ENCODE assay signal across 18 mouse cellular contexts in genomic region chr6:4798382-4798781, GRCm38 (mm10). TPM values are rescaled to one million over a fixed set of nuclear protein-coding genes. Genes with fewer than 3 reads are reported as not detected.
DNase-seq lines count a peak whose midpoint lies in the region; ATAC-seq and TF ChIP-seq lines count a peak whose summit lies in the region.
"Had no signal": no experiment of that assay in that cellular context is flagged by ENCODE, and none has a peak within 500 bp of the region (broad histone marks: within the 10 kb centered on the region; RNA-seq: fewer than 3 reads in every experiment).

No protein-coding gene starts in this region.

- TF ChIP-seq CTCF in lung, embryonic 14.5 days (IDR thresholded peaks at IDR 0.05; ENCODE audit: low read depth): no peak
- TF ChIP-seq CTCF in lung, adult 2 months (IDR thresholded peaks at IDR 0.05; ENCODE audit: insufficient read depth, low read length): no peak
- TF ChIP-seq CTCF in midbrain, postnatal 0 days (IDR thresholded peaks at IDR 0.05): no peak

- ATAC-seq in heart, embryonic 11.5 days (replicated peaks; ENCODE audit: insufficient number of reproducible peaks, low FRiP score, low TSS enrichment): no peak
- no peak for ATAC-seq in lung, embryonic 14.5 days (ENCODE audit: insufficient read depth)
- ATAC-seq in granulocyte monocyte progenitor cell, adult 5-6 weeks (replicated peaks; ENCODE audit: poor library complexity, severe bottlenecking): peak; percentile 94
- ATAC-seq in midbrain, postnatal 0 days (ENCODE audit: low FRiP score): no peak
- no peak for ATAC-seq in forebrain, embryonic 11.5 days (replicated peaks; ENCODE audit: low FRiP score)
- ATAC-seq: forebrain, embryonic 14.5 days; hindbrain, postnatal 0 days had no signal

- no peaks in the 10 kb centered on the region for H3K9me3 ChIP-seq in heart, embryonic 11.5 days (replicated peaks; ENCODE audit: control insufficient read depth, low read length)
- H3K9me3 ChIP-seq in lung, embryonic 14.5 days (ENCODE audit: low read depth, low read length): no peaks in the 10 kb centered on the region
- H3K9me3 ChIP-seq in midbrain, postnatal 0 days (ENCODE audit: low read length): no peaks in the 10 kb centered on the region
- H3K9me3 ChIP-seq in forebrain, embryonic 11.5 days (ENCODE audit: control insufficient read depth, low read length): no peaks in the 10 kb centered on the region
- H3K9me3 ChIP-seq: limb, embryonic 13.5 days; liver, embryonic 15.5 days; midbrain, embryonic 12.5 days; neural tube, embryonic 13.5 days had no signal

- DNase-seq in heart, postnatal 25 days (ENCODE audit: low spot score): no peak
- peak; percentile 26 for DNase-seq in lung, embryonic 14.5 days
- no peak for DNase-seq in lung, adult 2 months
- no peak for DNase-seq in midbrain, postnatal 0 days (ENCODE audit: low spot score)
- no peak for DNase-seq in forebrain, embryonic 11.5 days (ENCODE audit: low spot score)
- DNase-seq: cerebellum, adult 9-10 months; gastrocnemius, postnatal 14 days; kidney, adult 11 months; lung, postnatal 4 days; thymus, postnatal 25 days had no signal

- no peak overlapping the region for H3K4me3 ChIP-seq in heart, embryonic 11.5 days (ENCODE audit: low read depth, low read length)
- H3K4me3 ChIP-seq in lung, embryonic 14.5 days (ENCODE audit: low read depth, low read length): no peak overlapping the region
- no peak overlapping the region for H3K4me3 ChIP-seq in lung, adult 2 months (replicated peaks; ENCODE audit: extremely low read depth, low read depth, low read length)
- no peak overlapping the region for H3K4me3 ChIP-seq in midbrain, postnatal 0 days (ENCODE audit: low read depth, low read length)
- H3K4me3 ChIP-seq in forebrain, embryonic 11.5 days (ENCODE audit: low read depth, low read length): no peak overlapping the region
- H3K4me3 ChIP-seq: limb, embryonic 13.5 days; liver, embryonic 15.5 days; midbrain, embryonic 12.5 days; neural tube, embryonic 13.5 days had no signal

- no peaks in the 10 kb centered on the region for H3K36me3 ChIP-seq in heart, embryonic 11.5 days (ENCODE audit: control insufficient read depth, insufficient read depth, low read length)
- no peaks in the 10 kb centered on the region for H3K36me3 ChIP-seq in lung, embryonic 14.5 days (ENCODE audit: insufficient read depth)
- H3K36me3 ChIP-seq in midbrain, postnatal 0 days (ENCODE audit: insufficient read depth, low read length): no peaks in the 10 kb centered on the region
- no peaks in the 10 kb centered on the region for H3K36me3 ChIP-seq in forebrain, embryonic 11.5 days (ENCODE audit: control insufficient read depth, insufficient read depth, low read length)
- H3K36me3 ChIP-seq: limb, embryonic 13.5 days; liver, embryonic 15.5 days; midbrain, embryonic 12.5 days; neural tube, embryonic 13.5 days had no signal

- 57% methylated on average over 2 of the region's 2 CpGs for WGBS in heart, embryonic 11.5 days (ENCODE audit: insufficient replicate concordance)
- WGBS in lung, embryonic 14.5 days: 34% methylated on average over 2 of the region's 2 CpGs
- 16% methylated on average over 2 of the region's 2 CpGs for WGBS in lung, adult 2 months
- 90% methylated on average over 2 of the region's 2 CpGs for WGBS in midbrain, postnatal 0 days
- 85% methylated on average over 2 of the region's 2 CpGs for WGBS in forebrain, embryonic 11.5 days

- no peak overlapping the region for H3K9ac ChIP-seq in heart, embryonic 11.5 days (ENCODE audit: low read depth, low read length)
- H3K9ac ChIP-seq in lung, embryonic 14.5 days: no peak overlapping the region
- H3K9ac ChIP-seq in midbrain, postnatal 0 days (replicated peaks; ENCODE audit: low read length, poor library complexity, severe bottlenecking): no peak overlapping the region
- no peak overlapping the region for H3K9ac ChIP-seq in forebrain, embryonic 11.5 days (ENCODE audit: low read length)
- H3K9ac ChIP-seq: limb, embryonic 13.5 days; liver, embryonic 15.5 days; midbrain, embryonic 12.5 days; neural tube, embryonic 13.5 days had no signal

- no peak overlapping the region for H3K4me2 ChIP-seq in heart, embryonic 11.5 days
- no peak overlapping the region for H3K4me2 ChIP-seq in lung, embryonic 14.5 days
- H3K4me2 ChIP-seq in midbrain, postnatal 0 days (ENCODE audit: low read depth, low read length, poor library complexity, severe bottlenecking): no peak overlapping the region
- H3K4me2 ChIP-seq in forebrain, embryonic 11.5 days (ENCODE audit: low read depth, low read length, severe bottlenecking): no peak overlapping the region
- H3K4me2 ChIP-seq: limb, embryonic 13.5 days; liver, embryonic 15.5 days; midbrain, embryonic 12.5 days; neural tube, embryonic 13.5 days had no signal

- H3K27ac ChIP-seq in heart, embryonic 11.5 days (ENCODE audit: low read depth, low read length): 0 out of 2 replicates have a peak overlapping the region, but pooled peaks have one; percentile 24
- no peak overlapping the region for H3K27ac ChIP-seq in lung, embryonic 14.5 days (ENCODE audit: low read depth)
- H3K27ac ChIP-seq in midbrain, postnatal 0 days (ENCODE audit: low read depth, low read length): no peak overlapping the region
- H3K27ac ChIP-seq in forebrain, embryonic 11.5 days (ENCODE audit: low read depth, low read length): no peak overlapping the region
- H3K27ac ChIP-seq: hindbrain, postnatal 0 days; limb, embryonic 13.5 days; liver, embryonic 15.5 days; midbrain, embryonic 12.5 days; neural tube, embryonic 13.5 days had no signal

- H3K27me3 ChIP-seq in heart, embryonic 11.5 days (ENCODE audit: control insufficient read depth, insufficient read depth, low read length): no peaks in the 10 kb centered on the region
- H3K27me3 ChIP-seq in lung, embryonic 14.5 days (ENCODE audit: insufficient read depth, low read length): no peaks in the 10 kb centered on the region
- H3K27me3 ChIP-seq in midbrain, postnatal 0 days (ENCODE audit: insufficient read depth, low read length): no peaks in the 10 kb centered on the region
- no peaks in the 10 kb centered on the region for H3K27me3 ChIP-seq in forebrain, embryonic 11.5 days (ENCODE audit: control insufficient read depth, insufficient read depth, low read length)
- H3K27me3 ChIP-seq: limb, embryonic 13.5 days; liver, embryonic 15.5 days; midbrain, embryonic 12.5 days; neural tube, embryonic 13.5 days had no signal

- intact Hi-C loops in heart, postnatal 25 days (cut with DNase I): no loop called here

- no peak for TF ChIP-seq POLR2A in lung, adult 2 months (IDR thresholded peaks at IDR 0.05; ENCODE audit: borderline replicate concordance, extremely low read depth, low read depth, low read length)

- no peaks in the 10 kb centered on the region for H3K4me1 ChIP-seq in heart, embryonic 11.5 days (ENCODE audit: control insufficient read depth, insufficient read depth, low read length)
- H3K4me1 ChIP-seq in lung, embryonic 14.5 days (ENCODE audit: insufficient read depth): no peaks in the 10 kb centered on the region
- no peaks in the 10 kb centered on the region for H3K4me1 ChIP-seq in lung, adult 2 months (ENCODE audit: control insufficient read depth, insufficient read depth, low read length)
- no peaks in the 10 kb centered on the region for H3K4me1 ChIP-seq in midbrain, postnatal 0 days (ENCODE audit: insufficient read depth, low read length)
- no peaks in the 10 kb centered on the region for H3K4me1 ChIP-seq in forebrain, embryonic 11.5 days (replicated peaks; ENCODE audit: control insufficient read depth, insufficient read depth, low read length)
- H3K4me1 ChIP-seq: liver, embryonic 15.5 days; midbrain, embryonic 12.5 days; neural tube, embryonic 13.5 days had no signal

RNA-seq across cellular contexts. Expression of gene Peg10, which starts 51.3 kb away (rescaled TPM):
- 9.1 and 11.6 TPM in 2 replicates for polyA plus RNA-seq in heart, embryonic 11.5 days (2014; fragmentation: Nextera tagmentation; extraction: Ambion mirVana)
- 1 to 10 TPM; 1.2 TPM for total RNA-seq in heart, postnatal 25 days (2021)
- 4.0 and 4.3 TPM in 2 replicates for polyA plus RNA-seq in lung, embryonic 14.5 days (2014; fragmentation: Nextera tagmentation; extraction: Ambion mirVana)
- polyA plus RNA-seq in lung, adult 2 months (2012; rRNA removed): 1.0 and 1.3 TPM in 2 replicates
- not detected in 2 replicates for total RNA-seq in granulocyte monocyte progenitor cell, adult 5-6 weeks (2014; fragmentation: Nextera tagmentation)
- total RNA-seq in granulocyte monocyte progenitor cell, adult 5-6 weeks (2017): 0.04 and 0.15 TPM in 2 replicates
- 55.9 and 62.9 TPM in 2 replicates for total RNA-seq in midbrain, postnatal 0 days (2014; rRNA removed)
- polyA plus RNA-seq in midbrain, postnatal 0 days (2015; fragmentation: Nextera tagmentation; extraction: Ambion mirVana): 4.7 and 6.7 TPM in 2 replicates
- polyA plus RNA-seq in forebrain, embryonic 11.5 days (2014; fragmentation: Nextera tagmentation; extraction: Ambion mirVana): 17.5 and 19.0 TPM in 2 replicates

RNA-seq across cellular contexts. Expression of gene Sgce, which starts 51.4 kb away (rescaled TPM):
- polyA plus RNA-seq in heart, embryonic 11.5 days (2014; fragmentation: Nextera tagmentation; extraction: Ambion mirVana): 52.7 and 56.2 TPM in 2 replicates
- total RNA-seq in heart, postnatal 25 days (2021): 10 to 100 TPM; 19.4 to 22.7 TPM
- polyA plus RNA-seq in lung, embryonic 14.5 days (2014; fragmentation: Nextera tagmentation; extraction: Ambion mirVana): 49.9 and 52.7 TPM in 2 replicates
- polyA plus RNA-seq in lung, adult 2 months (2012; rRNA removed): 22.8 and 33.4 TPM in 2 replicates
- total RNA-seq in granulocyte monocyte progenitor cell, adult 5-6 weeks (2014; fragmentation: Nextera tagmentation): not detected in 2 replicates
- 1.0 and 2.3 TPM in 2 replicates for total RNA-seq in granulocyte monocyte progenitor cell, adult 5-6 weeks (2017)
- total RNA-seq in midbrain, postnatal 0 days (2014; rRNA removed): 35.0 and 36.3 TPM in 2 replicates
- polyA plus RNA-seq in midbrain, postnatal 0 days (2015; fragmentation: Nextera tagmentation; extraction: Ambion mirVana): 44.6 and 49.2 TPM in 2 replicates
- polyA plus RNA-seq in forebrain, embryonic 11.5 days (2014; fragmentation: Nextera tagmentation; extraction: Ambion mirVana): 57.1 and 59.3 TPM in 2 replicates
